Comparison of ENCODE assay signal across 25 mouse cellular contexts in genomic region chr17:16637463-16637862, GRCm38 (mm10).
DNase-seq lines count a peak whose midpoint lies in the region; ATAC-seq and TF ChIP-seq lines count a peak whose summit lies in the region.
"Had no signal": no experiment of that assay in that cellular context is flagged by ENCODE, and none has a peak within 500 bp of the region (broad histone marks: within the 10 kb centered on the region; RNA-seq: fewer than 3 reads in every experiment).

No protein-coding gene starts in this region.

- TF ChIP-seq POLR2A in myocyte (IDR thresholded peaks at IDR 0.05; ENCODE audit: insufficient read length, low read depth), result no peak

- no peak for ATAC-seq in forebrain, embryonic 14.5 days
- ATAC-seq: activated CD4-positive, CD25-positive, alpha-beta regulatory T cell, adult 4 months; forebrain, embryonic 13.5 days; forebrain, embryonic 16.5 days; Patski had no signal

- H3K9ac ChIP-seq in forebrain, embryonic 14.5 days (ENCODE audit: low read length), result no peak overlapping the region
- H3K9ac ChIP-seq: embryonic facial prominence, embryonic 13.5 days; embryonic facial prominence, embryonic 15.5 days; forebrain, embryonic 13.5 days had no signal

- no peaks in the 10 kb centered on the region for H3K9me3 ChIP-seq in forebrain, embryonic 14.5 days (replicated peaks; ENCODE audit: control insufficient read depth, low read length)
- H3K9me3 ChIP-seq: embryonic facial prominence, embryonic 13.5 days; embryonic facial prominence, embryonic 15.5 days; forebrain, embryonic 13.5 days had no signal

- no peak overlapping the region for H3K4me2 ChIP-seq in myocyte (ENCODE audit: low read depth)
- no peak overlapping the region for H3K4me2 ChIP-seq in forebrain, embryonic 14.5 days (ENCODE audit: low read length)
- H3K4me2 ChIP-seq: embryonic facial prominence, embryonic 13.5 days; embryonic facial prominence, embryonic 15.5 days; forebrain, embryonic 13.5 days had no signal

- H3K79me3 ChIP-seq in C2C12 (ENCODE audit: low read depth), result no peaks in the 10 kb centered on the region

- H3K79me2 ChIP-seq in C2C12 (ENCODE audit: control insufficient read depth, insufficient read depth) (no peaks in the 10 kb centered on the region), myocyte (ENCODE audit: control insufficient read depth, insufficient read depth) (no peaks in the 10 kb centered on the region)

- no peak overlapping the region for H3ac ChIP-seq in C2C12 (ENCODE audit: control insufficient read depth, insufficient read length, low read depth)
- H3ac ChIP-seq in myocyte (ENCODE audit: control insufficient read depth, insufficient read length), result no peak overlapping the region

- no peaks in the 10 kb centered on the region for H3K4me1 ChIP-seq in forebrain, embryonic 14.5 days (ENCODE audit: control insufficient read depth, insufficient read depth, low read length)
- H3K4me1 ChIP-seq: embryonic facial prominence, embryonic 13.5 days; embryonic facial prominence, embryonic 15.5 days; forebrain, embryonic 13.5 days had no signal

- H3K4me3 ChIP-seq in C2C12 (ENCODE audit: insufficient read depth, poor library complexity, severe bottlenecking) (no peak overlapping the region), myocyte (no peak overlapping the region)
- no peak overlapping the region for H3K4me3 ChIP-seq in forebrain, embryonic 14.5 days (ENCODE audit: low read depth, low read length)
- H3K4me3 ChIP-seq: embryonic facial prominence, embryonic 13.5 days; embryonic facial prominence, embryonic 15.5 days; erythroblast, embryonic 14.5 days; forebrain, embryonic 13.5 days had no signal

- H3K27ac ChIP-seq in forebrain, embryonic 14.5 days (ENCODE audit: low read depth, low read length), result no peak overlapping the region
- H3K27ac ChIP-seq: embryonic facial prominence, embryonic 13.5 days; embryonic facial prominence, embryonic 15.5 days; forebrain, embryonic 13.5 days had no signal

- no peaks in the 10 kb centered on the region for H3K27me3 ChIP-seq in C2C12 (ENCODE audit: control insufficient read depth, insufficient read depth, insufficient read length)
- no peaks in the 10 kb centered on the region for H3K27me3 ChIP-seq in myocyte (ENCODE audit: control insufficient read depth, insufficient read depth, insufficient read length)
- H3K27me3 ChIP-seq in forebrain, embryonic 14.5 days (replicated peaks; ENCODE audit: control insufficient read depth, insufficient read depth, low read length), result no peaks in the 10 kb centered on the region
- H3K27me3 ChIP-seq: embryonic facial prominence, embryonic 13.5 days; embryonic facial prominence, embryonic 15.5 days; forebrain, embryonic 13.5 days; Patski had no signal

- no peak for TF ChIP-seq CTCF in C2C12 (IDR thresholded peaks at IDR 0.05; ENCODE audit: control insufficient read depth, insufficient read depth, insufficient read length)

- DNase-seq in 3T3-L1 (ENCODE audit: low read depth, low spot score) (peak; percentile 73), adipocyte (ENCODE audit: low spot score) (no peak)
- DNase-seq in fibroblast of lung, adult 2 months (ENCODE audit: low read depth), result peak; percentile 43
- DNase-seq in cerebellum, postnatal 25 days, result no peak
- no peak for DNase-seq in cerebellum, postnatal 10 days
- DNase-seq in forebrain, embryonic 14.5 days (ENCODE audit: low spot score), result no peak
- DNase-seq: adrenal gland, adult 2 months; adrenal gland, postnatal 10 days; adrenal gland, postnatal 25 days; B cell, adult 2 months; cerebellum, adult 11 months; cerebellum, adult 18-20 months; cerebellum, adult 8-10 months; cerebellum, adult 9-11 months; cerebellum, postnatal 36 days; embryo, embryonic 11 days had no signal

- no peaks in the 10 kb centered on the region for H3K36me3 ChIP-seq in C2C12 (ENCODE audit: control insufficient read depth, insufficient read depth)
- H3K36me3 ChIP-seq in myocyte (ENCODE audit: control insufficient read depth, insufficient read depth), result no peaks in the 10 kb centered on the region
- no peaks in the 10 kb centered on the region for H3K36me3 ChIP-seq in forebrain, embryonic 14.5 days (ENCODE audit: control insufficient read depth, insufficient read depth, low read length)
- H3K36me3 ChIP-seq: embryonic facial prominence, embryonic 13.5 days; embryonic facial prominence, embryonic 15.5 days had no signal

TF ChIP-seq in C2C12, 6 proteins besides CTCF, POLR2A, EP300 and RAD21:
- peak; percentile 60 for TF ChIP-seq CEBPB (IDR thresholded peaks at IDR 0.05; ENCODE audit: low read depth)
- no peak for TF ChIP-seq MYOG (IDR thresholded peaks at IDR 0.05; ENCODE audit: control insufficient read depth, extremely low read depth, insufficient read length)

TF ChIP-seq in myocyte, 11 proteins besides CTCF, POLR2A, EP300 and RAD21:
- TF ChIP-seq CEBPB (IDR thresholded peaks at IDR 0.05; ENCODE audit: insufficient read depth, poor library complexity, severe bottlenecking), result 0 out of 2 replicates have a peak, but pooled peaks have one; percentile 36
- TF ChIP-seq E2F4 (IDR thresholded peaks at IDR 0.05; ENCODE audit: insufficient read depth), result no peak

Comparison
In these comparisons a context has a peak if more than half of its experiments do, and no peak if none do; other contexts are left out.
1. DNase-seq: peak in 3T3-L1 (single experiment) and fibroblast of lung, adult 2 months (single experiment); none in cerebellum, postnatal 25 days (0 of 2), cerebellum, postnatal 10 days (0 of 2), adipocyte (single experiment) and forebrain, embryonic 14.5 days (single experiment).